Mouse (Mus musculus) MEL-GATA-1-ER (cell line): Measurements from ENCODE around the gene Atl2.

Source experiments
- DNase-seq: peaks from one replicate; pipeline ENCODE4 v3.0.0-alpha.2; 2012; ENCODE audit warnings: low read depth; ENCODE audit errors: extremely low read depth

The Atl2 gene

GRCm38 (mm10) chr17:79895911-79896423, at the start of gene Atl2:
Gene Atl2, minus strand, starts transcription at chr17:79896123.
- peak; percentile 72 for DNase-seq

- no peak for DNase-seq
Observed at GRCm38 (mm10) chr17:79944851-79945250, 48.9 kb upstream of the Atl2 start.

GRCm38 (mm10) chr17:79942418-79942817, 46.5 kb upstream of the Atl2 start:
- no peak for DNase-seq

GRCm38 (mm10) chr17:79939133-79939532, 43.2 kb upstream of the Atl2 start:
- DNase-seq = no peak

- no peak for DNase-seq
Observed at GRCm38 (mm10) chr17:79937921-79938601, 42.1 kb upstream of the Atl2 start.

GRCm38 (mm10) chr17:79934370-79934769, 38.4 kb upstream of the Atl2 start:
- DNase-seq = no peak

- DNase-seq = no peak
Observed at GRCm38 (mm10) chr17:79932676-79933278, 36.9 kb upstream of the Atl2 start.

- no peak for DNase-seq
Observed at GRCm38 (mm10) chr17:79927110-79927509, 31.2 kb upstream of the Atl2 start.

GRCm38 (mm10) chr17:79926486-79926885, 30.6 kb upstream of the Atl2 start:
- DNase-seq = peak; percentile 81

- peak; percentile 99 for DNase-seq
Observed at GRCm38 (mm10) chr17:79925865-79926421, 30.0 kb upstream of the Atl2 start.

- no peak for DNase-seq
Observed at GRCm38 (mm10) chr17:79920355-79920754, 24.4 kb upstream of the Atl2 start.

- DNase-seq = no peak
Observed at GRCm38 (mm10) chr17:79919566-79920350, 23.8 kb upstream of the Atl2 start.

- DNase-seq = peak; percentile 72
Observed at GRCm38 (mm10) chr17:79918484-79919004, 22.6 kb upstream of the Atl2 start.

- DNase-seq = no peak
Observed at GRCm38 (mm10) chr17:79916996-79917395, 21.1 kb upstream of the Atl2 start.

- DNase-seq = no peak
Observed at GRCm38 (mm10) chr17:79912174-79912573, 16.3 kb upstream of the Atl2 start.

GRCm38 (mm10) chr17:79911718-79912117, 15.8 kb upstream of the Atl2 start:
- DNase-seq = no peak

- DNase-seq = no peak
Observed at GRCm38 (mm10) chr17:79909571-79909970, 13.6 kb upstream of the Atl2 start.

GRCm38 (mm10) chr17:79907698-79908097, 11.8 kb upstream of the Atl2 start:
- no peak for DNase-seq

- DNase-seq = no peak
Observed at GRCm38 (mm10) chr17:79906791-79907494, 11.0 kb upstream of the Atl2 start.

GRCm38 (mm10) chr17:79904593-79904992, 8.7 kb upstream of the Atl2 start:
- no peak for DNase-seq

GRCm38 (mm10) chr17:79901207-79901606, 5.3 kb upstream of the Atl2 start:
- DNase-seq = no peak
